Mouse (Mus musculus) stomach, postnatal 0 days (tissue): Measurements from ENCODE around the gene Heatr5b. TPM values are rescaled to one million over a fixed set of nuclear protein-coding genes. Genes with fewer than 3 reads are reported as not detected.

Experiments
- ATAC-seq: fragments of 200-750 bp; cut with Nextera tagmentation; 2 replicates; pipeline ENCODE4 v1.8.0; 2017; ENCODE audit not compliant: low FRiP score, low TSS enrichment
- DNase-seq: peaks from one replicate; pipeline ENCODE4 v3.0.0-alpha.2; 2016; ENCODE audit warnings: low spot score
- H3K27ac ChIP-seq: fragments of 300-500 bp; sonication (generic); replicated peaks from 2 replicates; pipeline ENCODE4 v1.5.1; 2014; ENCODE audit warnings: mild to moderate bottlenecking, control low read depth
- H3K27me3 ChIP-seq: fragments of 300-500 bp; sonication (generic); 2 replicates; pipeline ENCODE4 v1.6.1; 2014; ENCODE audit warnings: low read length; ENCODE audit not compliant: control insufficient read depth, insufficient read depth
- H3K36me3 ChIP-seq: fragments of 300-500 bp; sonication (generic); 2 replicates; pipeline ENCODE4 v1.6.1; 2014; ENCODE audit warnings: low read length, mixed read lengths; ENCODE audit not compliant: control insufficient read depth, insufficient read depth
- H3K4me1 ChIP-seq: fragments of 300-500 bp; sonication (generic); replicated peaks from 2 replicates; pipeline ENCODE4 v1.6.1; 2014; ENCODE audit warnings: antibody characterized with exemption; ENCODE audit not compliant: control insufficient read depth, insufficient read depth
- H3K4me2 ChIP-seq: fragments of 300-500 bp; sonication (generic); replicated peaks from 2 replicates; pipeline ENCODE4 v1.6.1; 2014; ENCODE audit warnings: low read depth, mild to moderate bottlenecking, control low read depth, moderate library complexity
- H3K4me3 ChIP-seq: fragments of 300-500 bp; sonication (generic); 2 replicates; pipeline ENCODE4 v1.5.1; 2014; ENCODE audit warnings: low read depth, low read length, control low read depth
- H3K9ac ChIP-seq: fragments of 300-500 bp; sonication (generic); 2 replicates; pipeline ENCODE4 v1.6.1; 2014; ENCODE audit warnings: mild to moderate bottlenecking, low read length, control low read depth, mixed read lengths
- H3K9me3 ChIP-seq: fragments of 300-500 bp; sonication (generic); 2 replicates; pipeline ENCODE4 v1.6.1; 2016; ENCODE audit warnings: low read length; ENCODE audit not compliant: control insufficient read depth
- CTCF ChIP-seq: IDR thresholded peaks from 2 replicates; pipeline ENCODE4 v1.5.1; 2016; ENCODE audit warnings: antibody characterized with exemption, low read depth, mild to moderate bottlenecking, moderate library complexity
- EP300 ChIP-seq: optimal IDR thresholded peaks from 2 replicates; pipeline ENCODE3; 2016; ENCODE audit warnings: antibody characterized with exemption
- WGBS: fragments of 180-500 bp; shearing (Covaris S2); extraction: QIAGEN DNeasy Blood & Tissue Kit; methylation state at CpG from one replicate; pipeline ENCODE4 v1.1.7; 2014; 5-methylcytosine and 5-hydroxymethylcytosine counted together
- polyA plus RNA-seq: library from polyadenylated mRNA; unstranded; fragments of >200 nt; fragmentation: Nextera tagmentation; extraction: Ambion mirVana; gene quantifications from 2 replicates; pipeline ENCODE4 v1.2.1, GENCODE M21; 2015

Heatr5b gene
- polyA plus RNA-seq, 1 experiment from 2014 or later: 3.7 TPM

- 88% methylated on average over 10 of the region's 10 CpGs for WGBS
- Histone ChIP-seq H3K4me1 (no peaks in the 10 kb centered on the region), H3K9ac (no peak overlapping the region), H3K4me2 (no peak overlapping the region), H3K9me3 (no peaks in the 10 kb centered on the region), H3K36me3 (peaks cover 12% of the 10 kb centered on the region; the same call in 1 of the 2 replicates), H3K27me3 (no peaks in the 10 kb centered on the region), H3K4me3 (no peak overlapping the region), H3K27ac (no peak overlapping the region)
- TF ChIP-seq EP300 (no peak), CTCF (no peak)
- DNase-seq (no peak), ATAC-seq (no peak)
Observed at GRCm38 (mm10) chr17:78856243-78856642, 21.1 kb upstream of the Heatr5b start.

DNA sequence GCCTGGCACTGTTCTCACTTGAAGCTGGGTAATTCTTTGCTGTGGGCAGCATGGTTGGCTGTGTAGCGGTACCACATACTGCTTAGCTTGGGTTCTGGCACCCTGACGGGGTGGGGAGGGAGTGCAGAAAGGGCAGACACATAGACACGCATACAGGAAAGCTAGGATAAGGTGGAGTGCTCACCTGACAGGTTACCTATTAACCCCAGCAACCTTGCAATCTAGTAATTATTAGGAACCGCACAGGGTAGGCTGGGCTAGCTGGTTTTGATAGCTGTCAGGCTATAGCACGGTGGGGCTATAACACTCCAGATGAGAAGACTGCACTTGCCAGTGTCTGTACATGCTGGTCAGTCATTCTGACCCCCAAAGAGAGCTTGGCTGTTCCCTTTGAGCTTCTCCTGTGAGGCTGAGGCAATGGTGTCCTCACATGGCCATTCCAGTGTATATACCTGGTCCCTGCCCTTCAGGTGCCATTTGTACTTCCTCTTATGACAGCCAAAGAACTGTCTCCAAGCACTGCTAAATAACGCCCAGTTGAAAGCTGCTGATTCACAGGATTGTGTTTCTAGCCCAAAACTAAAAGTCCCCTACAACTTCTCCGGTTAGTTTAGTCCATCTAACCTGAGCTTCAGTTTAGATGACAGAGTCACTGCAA lies 7.2 kb upstream of the Heatr5b start:
- Histone ChIP-seq H3K27ac (no peak overlapping the region), H3K9me3 (no peaks in the 10 kb centered on the region), H3K36me3 (peaks cover 25% of the 10 kb centered on the region), H3K4me3 (no peak overlapping the region), H3K4me1 (no peaks in the 10 kb centered on the region), H3K9ac (no peak overlapping the region), H3K27me3 (no peaks in the 10 kb centered on the region), H3K4me2 (no peak overlapping the region)
- TF ChIP-seq EP300: no peak
- no peak for TF ChIP-seq CTCF
- DNase-seq: no peak
- WGBS: 85% methylated on average over 7 of the region's 7 CpGs
- ATAC-seq: no peak

- 21% methylated on average over 2 of the region's 2 CpGs for WGBS
- H3K4me1 ChIP-seq: no peaks in the 10 kb centered on the region
- H3K4me3 ChIP-seq: peak overlapping the region; percentile 88
- peak overlapping the region; percentile 65 for H3K9ac ChIP-seq
- H3K36me3 ChIP-seq: 0 out of 2 replicates have a peak, but pooled peaks cover 2% of the 10 kb centered on the region
- peak overlapping the region; percentile 58 for H3K4me2 ChIP-seq
- TF ChIP-seq CTCF (peak; percentile 40), EP300 (no peak)
- no peaks in the 10 kb centered on the region for H3K27me3 ChIP-seq
- H3K9me3 ChIP-seq: no peaks in the 10 kb centered on the region
- DNase-seq: no peak
- H3K27ac ChIP-seq: peak overlapping the region; percentile 86
- ATAC-seq: no peak
Observed at GRCm38 (mm10) chr17:78836056-78836455, 892 bp upstream of the Heatr5b start.

- no peak for TF ChIP-seq EP300
- Histone ChIP-seq H3K27me3 (no peaks in the 10 kb centered on the region), H3K9ac (no peak overlapping the region), H3K4me1 (no peaks in the 10 kb centered on the region), H3K9me3 (no peaks in the 10 kb centered on the region), H3K4me2 (no peak overlapping the region), H3K4me3 (no peak overlapping the region), H3K27ac (no peak overlapping the region), H3K36me3 (peaks cover 28% of the 10 kb centered on the region)
- no peak for ATAC-seq
- DNase-seq: no peak
- WGBS: 89% methylated on average over 13 of the region's 13 CpGs
Observed at GRCm38 (mm10) chr17:78824346-78824745, 10.8 kb downstream of the Heatr5b start.

GRCm38 (mm10) chr17:78809582-78809981 lies 25.6 kb downstream of the Heatr5b start:
- DNase-seq: no peak
- 97% methylated on average over 3 of the region's 3 CpGs for WGBS

GRCm38 (mm10) chr17:78809019-78809418 lies 26.1 kb downstream of the Heatr5b start:
- TF ChIP-seq CTCF (peak; percentile 75), EP300 (no peak)
- DNase-seq (no peak), ATAC-seq (no peak)
- Histone ChIP-seq H3K9ac (no peak overlapping the region), H3K4me1 (no peaks in the 10 kb centered on the region), H3K4me2 (no peak overlapping the region), H3K27ac (no peak overlapping the region), H3K9me3 (no peaks in the 10 kb centered on the region), H3K27me3 (no peaks in the 10 kb centered on the region), H3K36me3 (peaks cover 6% of the 10 kb centered on the region), H3K4me3 (no peak overlapping the region)

More at GRCm38 (mm10) chr17:78809582-78809981, 25.6 kb downstream of the Heatr5b start:
- Histone ChIP-seq H3K27me3 (no peaks in the 10 kb centered on the region), H3K9ac (no peak overlapping the region), H3K4me3 (no peak overlapping the region), H3K4me2 (no peak overlapping the region), H3K27ac (no peak overlapping the region), H3K9me3 (no peaks in the 10 kb centered on the region), H3K36me3 (peaks cover 6% of the 10 kb centered on the region), H3K4me1 (no peaks in the 10 kb centered on the region)
- no peak for ATAC-seq
- TF ChIP-seq EP300 (no peak), CTCF (no peak)
